In the genomic region with DNA sequence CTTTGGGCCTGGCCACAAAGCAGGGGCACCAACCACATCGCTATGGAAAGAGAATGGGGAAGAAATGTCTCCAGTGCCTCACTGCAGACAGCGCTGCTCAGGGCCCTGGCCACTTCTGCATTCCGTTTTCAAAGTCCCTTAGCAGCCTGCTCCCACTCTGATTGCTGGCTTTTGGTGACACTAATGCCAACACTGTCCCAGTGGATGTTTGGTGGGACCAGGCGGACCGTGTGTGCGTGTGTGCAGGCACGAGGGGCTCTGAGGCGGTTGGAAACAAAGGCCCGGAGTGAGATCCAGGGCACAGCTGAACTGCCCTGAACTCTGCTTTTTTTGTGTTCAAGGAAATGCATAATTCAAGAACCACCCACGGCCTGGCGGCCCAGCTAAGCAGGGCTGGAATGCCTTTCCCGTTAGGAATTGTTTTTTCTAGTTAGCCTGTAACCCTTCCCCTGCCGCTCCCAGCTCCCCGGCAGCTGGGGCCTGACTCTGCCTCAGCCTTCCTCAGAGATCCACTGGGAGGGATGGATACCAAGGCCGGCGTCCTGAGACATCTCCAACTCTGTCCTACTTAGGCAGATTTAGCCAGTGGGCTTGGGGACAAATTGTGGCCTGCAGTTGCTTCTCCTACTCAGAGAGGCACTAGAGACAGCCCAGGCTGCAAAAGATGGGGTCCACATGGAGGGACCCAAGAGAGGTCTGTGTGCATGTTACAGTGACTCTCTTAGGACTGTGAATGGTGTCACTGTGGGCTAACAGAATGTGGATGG, we compare ENCODE assay signal across 9 mouse cellular contexts.
DNase-seq lines count a peak whose midpoint lies in the region; ATAC-seq lines count a peak whose summit lies in the region.
"Had no signal": no experiment of that assay in that cellular context is flagged by ENCODE, and none has a peak within 500 bp of the region (broad histone marks: within the 10 kb centered on the region; RNA-seq: fewer than 3 reads in every experiment).

No protein-coding gene starts in this region.

- peak; percentile 93 for DNase-seq in R1 (ENCODE audit: low read depth, low spot score)
- DNase-seq in heart, adult 18-20 months, result peak; percentile 83 to 88
- peak; percentile 87 for DNase-seq in kidney, adult 11 months
- peak; percentile 69 for DNase-seq in limb, embryonic 11.5 days (ENCODE audit: low spot score)
- peak; percentile 77 for DNase-seq in yolk sac, embryonic 10.5 days (ENCODE audit: low spot score)
- no peak for DNase-seq in urinary bladder, adult 2 months (ENCODE audit: low spot score)

- no peaks in the 10 kb centered on the region for H3K27me3 ChIP-seq in embryonic facial prominence, embryonic 12.5 days
- no peaks in the 10 kb centered on the region for H3K27me3 ChIP-seq in limb, embryonic 11.5 days (ENCODE audit: control insufficient read depth, insufficient read depth, low read length)
- no peaks in the 10 kb centered on the region for H3K27me3 ChIP-seq in midbrain, embryonic 15.5 days (replicated peaks)

- peak overlapping the region; percentile 24 for H3K9ac ChIP-seq in embryonic facial prominence, embryonic 12.5 days
- H3K9ac ChIP-seq in limb, embryonic 11.5 days (ENCODE audit: low read length), result peak overlapping the region; percentile 9
- H3K9ac ChIP-seq in midbrain, embryonic 15.5 days, result no peak overlapping the region

- H3K27ac ChIP-seq in embryonic facial prominence, embryonic 12.5 days, result peak overlapping the region; percentile 95
- H3K27ac ChIP-seq in limb, embryonic 11.5 days (replicated peaks; ENCODE audit: low read depth, low read length), result peak overlapping the region; percentile 93
- H3K27ac ChIP-seq in midbrain, embryonic 15.5 days, result peak overlapping the region; percentile 79

- no peak overlapping the region for H3K4me2 ChIP-seq in embryonic facial prominence, embryonic 12.5 days (replicated peaks)
- H3K4me2 ChIP-seq in limb, embryonic 11.5 days (ENCODE audit: low read depth, severe bottlenecking), result no peak overlapping the region
- no peak overlapping the region for H3K4me2 ChIP-seq in midbrain, embryonic 15.5 days

- no peaks in the 10 kb centered on the region for H3K36me3 ChIP-seq in embryonic facial prominence, embryonic 12.5 days
- H3K36me3 ChIP-seq in limb, embryonic 11.5 days (ENCODE audit: control insufficient read depth, insufficient read depth, low read length), result no peaks in the 10 kb centered on the region
- H3K36me3 ChIP-seq in midbrain, embryonic 15.5 days (replicated peaks), result no peaks in the 10 kb centered on the region

- no peak overlapping the region for H3K4me3 ChIP-seq in embryonic facial prominence, embryonic 12.5 days
- no peak overlapping the region for H3K4me3 ChIP-seq in limb, embryonic 11.5 days (ENCODE audit: low read depth, low read length)
- H3K4me3 ChIP-seq in midbrain, embryonic 15.5 days, result no peak overlapping the region
- H3K4me3 ChIP-seq: erythroblast, embryonic 14.5 days had no signal

- no peaks in the 10 kb centered on the region for H3K9me3 ChIP-seq in embryonic facial prominence, embryonic 12.5 days
- no peaks in the 10 kb centered on the region for H3K9me3 ChIP-seq in limb, embryonic 11.5 days (ENCODE audit: control insufficient read depth, low read length)
- no peaks in the 10 kb centered on the region for H3K9me3 ChIP-seq in midbrain, embryonic 15.5 days

- H3K4me1 ChIP-seq in embryonic facial prominence, embryonic 12.5 days, result peaks cover 71% of the 10 kb centered on the region
- H3K4me1 ChIP-seq in limb, embryonic 11.5 days (ENCODE audit: control insufficient read depth, insufficient read depth, low read length), result peaks cover 59% of the 10 kb centered on the region
- H3K4me1 ChIP-seq in midbrain, embryonic 15.5 days, result peaks cover 31% of the 10 kb centered on the region

- 13% methylated on average over 16 of the region's 16 CpGs for WGBS in embryonic facial prominence, embryonic 12.5 days
- WGBS in limb, embryonic 11.5 days, result 26% methylated on average over 16 of the region's 16 CpGs
- WGBS in midbrain, embryonic 15.5 days, result 5% methylated on average over 16 of the region's 16 CpGs

- peak; percentile 61 for ATAC-seq in embryonic facial prominence, embryonic 12.5 days (ENCODE audit: insufficient number of reproducible peaks, insufficient read depth, low FRiP score, low TSS enrichment)
- ATAC-seq in limb, embryonic 11.5 days (ENCODE audit: insufficient number of reproducible peaks, low FRiP score, low TSS enrichment, low read depth), result peak; percentile 48; the same call in 1 of the 2 replicates
- ATAC-seq in midbrain, embryonic 15.5 days (replicated peaks), result peak; percentile 80
